Mouse (Mus musculus): Measurements from ENCODE around the gene Nfat5. TPM values are rescaled to one million over a fixed set of nuclear protein-coding genes. Genes with fewer than 3 reads are reported as not detected.

The Nfat5 gene
- polyA plus RNA-seq, 1 experiment = 15.5 TPM

DNA sequence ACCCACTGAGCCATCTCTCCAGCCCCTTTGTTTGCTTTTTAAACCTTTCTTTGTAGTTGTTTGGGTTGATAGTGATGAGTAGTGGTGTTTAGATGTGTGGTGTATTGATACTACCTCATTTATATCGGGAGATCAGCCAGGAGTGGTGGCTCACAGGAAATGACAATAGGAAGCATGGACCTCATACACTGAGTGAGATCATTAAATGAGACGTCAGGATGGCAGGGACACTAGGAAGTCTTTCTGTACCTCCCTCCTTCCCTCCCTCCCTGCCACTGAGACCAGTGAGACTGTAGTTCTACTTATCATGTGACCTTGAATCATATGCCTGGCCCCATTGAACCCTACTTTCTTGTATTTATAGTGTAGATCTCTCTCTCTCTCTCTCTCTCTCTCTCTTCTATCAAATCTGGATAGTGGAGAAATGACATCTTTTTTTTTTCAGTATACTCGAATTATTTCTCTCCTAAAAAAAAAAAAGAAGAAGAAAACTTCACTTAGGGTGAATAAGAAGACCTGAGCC lies 23.6 kb upstream of the Nfat5 start:
- TF ChIP-seq POLR2A (IDR thresholded peaks at IDR 0.05; ENCODE audit: low read depth, low read length) (no peak), CTCF (IDR thresholded peaks at IDR 0.05; ENCODE audit: extremely low read depth, insufficient read length, insufficient replicate concordance, low read depth, low read length) (no peak)
- no peaks in the 10 kb centered on the region for H3K27me3 ChIP-seq (ENCODE audit: control insufficient read depth, insufficient read depth, low read length)
- H3K27ac ChIP-seq (ENCODE audit: insufficient read depth, low read depth, low read length) = no peak overlapping the region
- 39% methylated on average over 3 of the region's 3 CpGs for WGBS
- no peaks in the 10 kb centered on the region for H3K4me1 ChIP-seq (ENCODE audit: control insufficient read depth, insufficient read depth, insufficient read length, low read length)
- H3K4me3 ChIP-seq (ENCODE audit: low read depth, low read length) = no peak overlapping the region
- H3K36me3 ChIP-seq (ENCODE audit: control insufficient read depth, insufficient read depth, low read length) = no peaks in the 10 kb centered on the region

DNA sequence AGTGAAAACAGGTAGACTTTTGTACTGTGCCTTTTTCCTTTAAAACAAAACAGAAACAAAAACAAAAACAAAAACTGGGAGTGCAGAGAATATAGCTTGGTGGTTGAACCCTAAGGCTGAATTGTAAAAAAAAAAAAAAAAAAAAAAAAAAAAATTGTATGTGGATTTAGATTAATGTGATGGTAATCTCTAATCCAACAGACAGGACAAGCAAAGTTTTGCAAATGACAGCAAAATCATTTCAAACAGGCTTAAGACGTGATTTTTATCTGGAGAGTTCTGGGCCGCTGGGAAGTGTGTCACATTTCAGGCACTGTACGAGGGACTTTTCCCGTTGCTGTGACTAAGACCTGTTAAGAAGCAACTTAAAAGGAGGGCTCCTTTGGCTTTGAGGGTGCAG lies 23.0 kb upstream of the Nfat5 start:
- Histone ChIP-seq H3K27ac (ENCODE audit: insufficient read depth, low read depth, low read length) (no peak overlapping the region), H3K27me3 (ENCODE audit: control insufficient read depth, insufficient read depth, low read length) (no peaks in the 10 kb centered on the region), H3K4me1 (ENCODE audit: control insufficient read depth, insufficient read depth, insufficient read length, low read length) (no peaks in the 10 kb centered on the region), H3K36me3 (ENCODE audit: control insufficient read depth, insufficient read depth, low read length) (no peaks in the 10 kb centered on the region), H3K4me3 (ENCODE audit: low read depth, low read length) (no peak overlapping the region)
- TF ChIP-seq POLR2A (IDR thresholded peaks at IDR 0.05; ENCODE audit: low read depth, low read length) (no peak), CTCF (IDR thresholded peaks at IDR 0.05; ENCODE audit: extremely low read depth, insufficient read length, insufficient replicate concordance, low read depth, low read length) (no peak)
- 80% methylated on average over 4 of the region's 4 CpGs for WGBS

DNA sequence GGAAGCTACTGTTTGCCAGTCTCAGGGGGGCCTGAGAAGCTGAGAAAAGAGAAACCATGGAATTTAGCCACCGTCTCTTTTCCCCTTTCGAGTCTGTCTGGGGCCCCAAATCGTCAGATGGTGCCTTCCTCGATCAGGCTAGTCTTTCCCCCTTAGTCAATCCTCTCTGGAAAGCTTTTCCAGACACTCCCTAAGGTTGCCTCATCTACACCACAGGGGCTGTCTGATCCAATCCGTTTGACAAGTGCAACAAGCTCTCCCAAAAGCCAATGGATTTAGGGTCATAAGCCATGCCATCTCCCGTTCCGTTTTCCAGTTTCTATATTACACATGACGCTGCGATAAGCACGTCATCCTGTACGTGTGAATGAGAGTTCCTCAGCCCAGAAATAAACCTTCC lies 22.5 kb upstream of the Nfat5 start:
- no peak for TF ChIP-seq POLR2A (IDR thresholded peaks at IDR 0.05; ENCODE audit: low read depth, low read length)
- no peak for TF ChIP-seq CTCF (IDR thresholded peaks at IDR 0.05; ENCODE audit: extremely low read depth, insufficient read length, insufficient replicate concordance, low read depth, low read length)
- Histone ChIP-seq H3K4me3 (ENCODE audit: low read depth, low read length) (no peak overlapping the region), H3K36me3 (ENCODE audit: control insufficient read depth, insufficient read depth, low read length) (no peaks in the 10 kb centered on the region), H3K27me3 (ENCODE audit: control insufficient read depth, insufficient read depth, low read length) (no peaks in the 10 kb centered on the region), H3K4me1 (ENCODE audit: control insufficient read depth, insufficient read depth, insufficient read length, low read length) (no peaks in the 10 kb centered on the region), H3K27ac (ENCODE audit: insufficient read depth, low read depth, low read length) (no peak overlapping the region)
- 75% methylated on average over 11 of the region's 11 CpGs for WGBS

DNA sequence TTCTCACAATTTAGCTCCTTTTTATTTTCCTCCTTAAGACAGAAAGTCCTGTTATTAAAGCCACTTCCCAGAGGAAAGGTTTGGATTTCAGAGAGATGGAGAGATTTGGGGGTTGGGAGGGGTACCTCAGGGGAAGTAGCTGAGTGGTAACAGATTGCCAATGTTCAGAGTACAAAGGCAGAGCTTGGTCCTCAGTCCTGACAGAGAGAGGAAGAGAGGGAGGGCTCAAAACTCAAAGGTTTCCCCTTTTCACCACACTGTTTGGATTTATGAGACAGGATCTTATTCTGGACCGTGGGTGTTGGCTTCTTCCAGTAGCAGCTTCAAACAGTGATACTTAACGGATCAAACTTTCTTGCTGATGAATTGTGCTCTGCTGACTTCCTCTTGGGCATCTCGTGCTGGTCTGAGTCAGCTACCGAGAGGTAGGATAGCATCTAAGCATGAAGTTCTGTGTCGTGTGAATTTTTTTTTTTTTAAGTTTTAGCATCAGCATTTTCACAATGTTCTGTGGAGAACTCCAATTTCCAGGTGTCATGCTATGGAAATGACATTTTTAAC lies 15.9 kb upstream of the Nfat5 start:
- no peaks in the 10 kb centered on the region for H3K27me3 ChIP-seq (ENCODE audit: control insufficient read depth, insufficient read depth, low read length)
- no peak overlapping the region for H3K27ac ChIP-seq (ENCODE audit: insufficient read depth, low read depth, low read length)
- 56% methylated on average over 5 of the region's 5 CpGs for WGBS
- no peak for TF ChIP-seq POLR2A (IDR thresholded peaks at IDR 0.05; ENCODE audit: low read depth, low read length)
- no peak for TF ChIP-seq CTCF (IDR thresholded peaks at IDR 0.05; ENCODE audit: extremely low read depth, insufficient read length, insufficient replicate concordance, low read depth, low read length)
- no peaks in the 10 kb centered on the region for H3K4me1 ChIP-seq (ENCODE audit: control insufficient read depth, insufficient read depth, insufficient read length, low read length)
- H3K36me3 ChIP-seq (ENCODE audit: control insufficient read depth, insufficient read depth, low read length) = no peaks in the 10 kb centered on the region
- no peak overlapping the region for H3K4me3 ChIP-seq (ENCODE audit: low read depth, low read length)

DNA sequence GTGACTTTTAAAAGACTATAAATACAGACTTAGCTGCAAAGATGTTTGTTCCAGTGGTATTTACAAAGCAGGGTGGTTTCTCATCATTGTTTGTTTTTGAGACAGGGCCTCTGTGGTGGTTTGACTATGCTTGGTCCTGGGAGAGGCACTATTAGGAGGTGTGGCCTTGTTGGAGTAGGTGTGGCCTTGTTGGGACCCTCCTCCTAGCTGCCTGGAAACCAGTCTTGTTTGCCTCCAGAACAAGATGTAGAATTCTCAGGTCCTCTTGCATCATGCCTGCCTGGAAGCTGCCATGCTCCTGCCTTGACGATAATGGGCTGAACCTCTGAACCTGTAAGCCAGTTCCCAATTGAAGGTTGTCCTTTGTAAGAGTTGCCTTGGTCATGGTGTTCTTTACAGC lies 14.7 kb upstream of the Nfat5 start:
- Histone ChIP-seq H3K36me3 (ENCODE audit: control insufficient read depth, insufficient read depth, low read length) (no peaks in the 10 kb centered on the region), H3K27me3 (ENCODE audit: control insufficient read depth, insufficient read depth, low read length) (no peaks in the 10 kb centered on the region), H3K4me1 (ENCODE audit: control insufficient read depth, insufficient read depth, insufficient read length, low read length) (no peaks in the 10 kb centered on the region), H3K4me3 (ENCODE audit: low read depth, low read length) (no peak overlapping the region), H3K27ac (ENCODE audit: insufficient read depth, low read depth, low read length) (no peak overlapping the region)
- no peak for TF ChIP-seq POLR2A (IDR thresholded peaks at IDR 0.05; ENCODE audit: low read depth, low read length)
- no peak for TF ChIP-seq CTCF (IDR thresholded peaks at IDR 0.05; ENCODE audit: extremely low read depth, insufficient read length, insufficient replicate concordance, low read depth, low read length)
- 74% methylated on average over 1 of the region's 1 CpGs for WGBS

DNA sequence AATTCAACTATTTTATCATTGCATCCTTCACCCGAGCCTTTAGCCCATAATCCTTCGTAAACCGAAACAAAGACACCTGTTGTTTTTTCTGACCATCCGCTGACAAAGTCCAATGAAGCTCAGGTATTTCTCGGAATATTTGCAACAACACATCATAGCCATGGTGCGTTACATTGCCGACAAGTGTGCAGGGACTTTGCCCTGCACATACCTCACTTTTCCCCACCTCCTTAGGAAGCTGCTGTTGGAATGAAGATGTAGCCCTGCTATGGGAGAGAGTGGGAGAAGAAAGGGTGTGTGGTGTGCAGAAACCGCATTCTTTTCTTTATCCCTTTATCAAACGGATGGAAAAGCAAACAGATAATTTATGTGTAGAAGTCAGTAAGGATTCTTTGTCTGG lies 6.6 kb upstream of the Nfat5 start:
- 26% methylated on average over 9 of the region's 9 CpGs for WGBS
- Histone ChIP-seq H3K27ac (ENCODE audit: insufficient read depth, low read depth, low read length) (no peak overlapping the region), H3K36me3 (ENCODE audit: control insufficient read depth, insufficient read depth, low read length) (no peaks in the 10 kb centered on the region), H3K27me3 (ENCODE audit: control insufficient read depth, insufficient read depth, low read length) (no peaks in the 10 kb centered on the region), H3K4me1 (ENCODE audit: control insufficient read depth, insufficient read depth, insufficient read length, low read length) (no peaks in the 10 kb centered on the region), H3K4me3 (ENCODE audit: low read depth, low read length) (no peak overlapping the region)
- no peak for TF ChIP-seq POLR2A (IDR thresholded peaks at IDR 0.05; ENCODE audit: low read depth, low read length)
- no peak for TF ChIP-seq CTCF (IDR thresholded peaks at IDR 0.05; ENCODE audit: extremely low read depth, insufficient read length, insufficient replicate concordance, low read depth, low read length)

DNA sequence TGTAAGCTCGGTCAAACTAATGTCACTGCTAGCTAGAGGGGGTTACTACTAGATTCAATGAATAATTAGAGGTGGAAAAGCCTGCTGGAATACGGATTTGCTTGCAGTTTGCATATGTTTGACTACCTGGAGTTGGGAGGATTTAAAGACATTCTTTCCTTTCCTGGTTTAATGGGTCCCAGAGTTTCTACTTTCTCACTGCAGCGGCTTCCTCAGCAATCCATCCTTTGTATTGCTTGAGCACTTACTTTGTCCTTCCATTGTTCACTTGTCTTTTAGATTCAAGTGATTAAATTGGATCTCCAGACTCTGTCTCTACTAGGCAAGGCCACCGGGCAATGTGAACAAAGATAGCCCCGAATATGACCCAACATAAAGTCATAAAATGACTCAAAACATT lies 5.7 kb upstream of the Nfat5 start:
- H3K27ac ChIP-seq (ENCODE audit: insufficient read depth, low read depth, low read length) = no peak overlapping the region
- TF ChIP-seq POLR2A (IDR thresholded peaks at IDR 0.05; ENCODE audit: low read depth, low read length) (no peak), CTCF (IDR thresholded peaks at IDR 0.05; ENCODE audit: extremely low read depth, insufficient read length, insufficient replicate concordance, low read depth, low read length) (no peak)
- H3K36me3 ChIP-seq (ENCODE audit: control insufficient read depth, insufficient read depth, low read length) = no peaks in the 10 kb centered on the region
- no peak overlapping the region for H3K4me3 ChIP-seq (ENCODE audit: low read depth, low read length)
- WGBS = 75% methylated on average over 5 of the region's 5 CpGs
- no peaks in the 10 kb centered on the region for H3K4me1 ChIP-seq (ENCODE audit: control insufficient read depth, insufficient read depth, insufficient read length, low read length)
- no peaks in the 10 kb centered on the region for H3K27me3 ChIP-seq (ENCODE audit: control insufficient read depth, insufficient read depth, low read length)
